Mouse (Mus musculus): ENCODE results near the gene Ssbp3. TPM values are rescaled to one million over a fixed set of nuclear protein-coding genes. Genes with fewer than 3 reads are reported as not detected.

Ssbp3 gene
- polyA plus RNA-seq, 1 experiment from 2014 or later: 175 TPM

DNA sequence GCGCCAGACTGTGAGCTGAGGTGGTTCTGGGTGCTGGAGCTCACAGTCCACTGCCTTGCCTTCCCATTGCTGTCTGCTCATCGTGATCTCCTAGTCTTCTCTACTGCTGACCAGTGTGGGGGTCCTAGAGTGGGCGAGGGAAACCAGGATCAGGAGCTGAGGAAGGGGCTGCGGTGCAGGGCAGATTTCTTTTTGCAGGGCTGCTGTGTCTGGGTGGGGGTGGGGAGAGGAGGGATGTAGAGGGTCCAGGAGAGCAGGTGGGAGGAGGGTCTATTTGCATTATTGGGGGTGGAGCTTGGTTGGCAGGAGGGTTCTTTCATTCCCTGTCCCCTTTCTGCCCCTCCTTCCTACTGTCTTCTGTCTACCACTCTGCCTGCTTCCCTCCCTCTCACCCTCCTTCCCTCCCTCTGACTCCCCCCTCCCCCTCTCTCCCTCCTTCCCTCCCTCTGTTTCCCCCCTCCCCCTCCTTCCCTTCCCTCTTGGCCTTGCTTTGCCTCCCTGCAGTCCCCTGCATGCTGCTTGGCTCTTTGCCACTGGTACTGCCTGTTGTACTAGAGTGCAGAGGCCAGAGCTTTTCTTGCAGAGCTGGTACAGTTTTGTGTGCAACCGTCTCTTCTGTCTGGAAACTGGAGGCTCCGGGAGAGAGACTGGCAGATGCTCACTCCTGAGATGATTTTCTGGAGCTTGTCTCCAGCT lies 28.9 kb downstream of the Ssbp3 start:
- no peaks in the 10 kb centered on the region for H3K27me3 ChIP-seq (replicated peaks)
- peak; percentile 49 for ATAC-seq (replicated peaks)
- no peaks in the 10 kb centered on the region for H3K36me3 ChIP-seq (replicated peaks)
- H3K27ac ChIP-seq: peak overlapping the region; percentile 77
- H3K4me1 ChIP-seq: peaks cover 98% of the 10 kb centered on the region
- 8% methylated on average over 6 of the region's 6 CpGs for WGBS
- H3K4me3 ChIP-seq: no peak overlapping the region
- H3K9me3 ChIP-seq: no peaks in the 10 kb centered on the region
- peak overlapping the region; percentile 3; the same call in 1 of the 2 replicates for H3K4me2 ChIP-seq
- no peak overlapping the region for H3K9ac ChIP-seq

GRCm38 (mm10) chr4:106939919-106940227 lies 29.4 kb downstream of the Ssbp3 start:
- H3K9me3 ChIP-seq: no peaks in the 10 kb centered on the region
- peak overlapping the region; percentile 3; the same call in 1 of the 2 replicates for H3K4me2 ChIP-seq
- ATAC-seq (replicated peaks): no peak
- H3K9ac ChIP-seq: no peak overlapping the region
- H3K27ac ChIP-seq: peak overlapping the region; percentile 77
- no peak overlapping the region for H3K4me3 ChIP-seq
- 33% methylated on average over 4 of the region's 4 CpGs for WGBS
- H3K36me3 ChIP-seq (replicated peaks): no peaks in the 10 kb centered on the region
- peaks cover 96% of the 10 kb centered on the region for H3K4me1 ChIP-seq
- no peaks in the 10 kb centered on the region for H3K27me3 ChIP-seq (replicated peaks)

DNA sequence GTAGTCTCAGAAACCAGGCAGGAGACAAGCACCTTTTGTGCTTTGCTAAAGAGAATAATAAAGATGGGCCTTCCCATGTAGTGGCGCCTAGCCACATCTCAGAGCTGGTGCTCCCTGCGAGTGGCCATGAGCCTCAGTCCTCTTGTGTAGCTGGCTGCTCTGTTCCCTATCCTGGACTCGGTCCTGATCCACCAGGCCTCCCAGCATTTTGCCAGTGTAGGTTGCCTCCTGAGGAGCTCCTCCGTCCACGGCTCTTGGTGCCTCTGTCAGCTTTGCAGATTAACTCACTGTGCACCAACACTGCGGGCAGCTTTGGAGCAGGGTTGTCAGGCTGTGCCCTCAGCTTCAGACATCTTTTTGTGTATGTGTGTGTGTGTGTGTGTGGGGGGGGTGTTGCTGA lies 30.4 kb downstream of the Ssbp3 start:
- Histone ChIP-seq H3K9me3 (no peaks in the 10 kb centered on the region), H3K4me1 (peaks cover 89% of the 10 kb centered on the region), H3K4me2 (no peak overlapping the region), H3K9ac (0 out of 2 replicates have a peak overlapping the region, but pooled peaks have one; percentile 2), H3K27me3 (replicated peaks) (no peaks in the 10 kb centered on the region), H3K27ac (peak overlapping the region; percentile 44), H3K36me3 (replicated peaks) (no peaks in the 10 kb centered on the region), H3K4me3 (no peak overlapping the region)
- no peak for ATAC-seq (replicated peaks)
- 38% methylated on average over 6 of the region's 6 CpGs for WGBS

DNA sequence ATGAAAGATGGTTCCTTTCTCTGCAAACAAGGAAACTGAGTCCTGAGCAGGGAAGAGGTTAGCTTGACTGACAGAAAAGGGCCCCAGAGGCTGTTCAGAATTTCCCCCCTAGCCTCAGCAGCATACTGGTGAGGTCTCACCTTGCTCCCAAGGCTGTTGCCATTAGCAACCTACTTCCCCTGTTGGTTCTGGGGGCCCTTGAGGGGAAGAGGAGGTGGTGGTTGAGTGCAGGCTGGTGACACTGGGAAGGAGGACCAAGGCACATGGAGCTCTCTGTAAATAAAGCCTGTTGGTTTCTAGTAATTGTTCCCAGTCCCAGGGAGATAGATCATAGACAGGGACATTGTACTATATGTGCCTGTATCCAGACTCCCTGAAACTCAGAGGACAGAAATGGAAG lies 31.0 kb downstream of the Ssbp3 start:
- peaks cover 89% of the 10 kb centered on the region for H3K4me1 ChIP-seq
- no peak for ATAC-seq (replicated peaks)
- no peak overlapping the region for H3K4me2 ChIP-seq
- no peak overlapping the region; the same call in none of the 2 replicates for H3K27ac ChIP-seq
- H3K9ac ChIP-seq: no peak overlapping the region
- H3K9me3 ChIP-seq: no peaks in the 10 kb centered on the region
- H3K4me3 ChIP-seq: no peak overlapping the region
- no peaks in the 10 kb centered on the region for H3K27me3 ChIP-seq (replicated peaks)
- no peaks in the 10 kb centered on the region for H3K36me3 ChIP-seq (replicated peaks)

DNA sequence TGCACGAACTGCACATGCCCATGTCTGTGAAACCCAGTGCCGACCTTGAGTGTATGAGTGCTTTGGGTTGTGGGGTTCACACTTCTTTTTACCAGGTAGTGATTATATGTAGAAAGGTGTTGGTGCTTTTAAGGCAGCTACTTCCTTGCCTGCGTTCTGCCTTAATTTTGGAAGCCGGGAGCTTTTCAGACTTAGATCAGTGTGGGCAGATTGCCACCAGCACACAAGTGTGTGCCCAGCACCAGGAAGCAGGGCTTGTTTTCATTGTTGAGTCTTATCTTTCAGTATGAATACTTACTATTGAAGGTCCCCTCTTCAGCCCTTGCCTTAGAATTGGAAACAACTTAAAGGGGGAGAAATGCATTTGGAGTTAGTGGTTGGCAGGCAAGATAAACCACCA lies 32.0 kb downstream of the Ssbp3 start:
- H3K27me3 ChIP-seq (replicated peaks): no peaks in the 10 kb centered on the region
- no peak overlapping the region for H3K9ac ChIP-seq
- H3K4me3 ChIP-seq: no peak overlapping the region
- no peak overlapping the region for H3K4me2 ChIP-seq
- 82% methylated on average over 4 of the region's 4 CpGs for WGBS
- no peak overlapping the region for H3K27ac ChIP-seq
- ATAC-seq (replicated peaks): no peak
- no peaks in the 10 kb centered on the region for H3K36me3 ChIP-seq (replicated peaks)
- H3K4me1 ChIP-seq: peaks cover 89% of the 10 kb centered on the region
- no peaks in the 10 kb centered on the region for H3K9me3 ChIP-seq

- Histone ChIP-seq H3K27me3 (replicated peaks) (no peaks in the 10 kb centered on the region), H3K4me2 (no peak overlapping the region), H3K9ac (no peak overlapping the region), H3K27ac (no peak overlapping the region), H3K4me1 (peaks cover 88% of the 10 kb centered on the region), H3K9me3 (no peaks in the 10 kb centered on the region), H3K36me3 (replicated peaks) (no peaks in the 10 kb centered on the region), H3K4me3 (no peak overlapping the region)
- no peak for ATAC-seq (replicated peaks)
- 69% methylated on average over 2 of the region's 2 CpGs for WGBS
Observed at GRCm38 (mm10) chr4:106943627-106944026, 33.1 kb downstream of the Ssbp3 start.

GRCm38 (mm10) chr4:106944898-106945297 lies 34.4 kb downstream of the Ssbp3 start:
- WGBS: 85% methylated on average over 3 of the region's 3 CpGs
- H3K4me1 ChIP-seq: peaks cover 85% of the 10 kb centered on the region
- no peak for ATAC-seq (replicated peaks)

DNA sequence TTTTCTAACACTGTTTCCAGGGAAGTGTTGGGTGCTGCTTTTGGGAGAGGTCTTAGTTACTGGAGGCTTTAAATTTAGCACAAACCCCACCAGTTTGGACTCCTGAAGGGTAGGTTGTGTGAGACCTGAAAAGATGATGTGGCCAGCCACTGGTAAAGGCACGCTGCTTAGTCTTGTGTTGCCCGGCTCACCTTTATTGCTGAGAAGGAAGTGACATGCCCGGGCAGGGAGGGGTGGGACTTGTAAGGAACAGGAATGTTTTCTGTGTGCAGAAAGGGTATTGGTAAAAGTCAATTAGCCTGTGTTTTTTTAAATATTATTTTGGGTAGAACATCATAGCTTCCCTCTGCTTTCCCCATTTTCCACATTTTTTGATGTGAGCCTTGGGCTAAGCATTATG lies 37.2 kb downstream of the Ssbp3 start:
- Histone ChIP-seq H3K27ac (no peak overlapping the region), H3K4me1 (peaks cover 80% of the 10 kb centered on the region), H3K9me3 (no peaks in the 10 kb centered on the region), H3K36me3 (replicated peaks) (no peaks in the 10 kb centered on the region), H3K9ac (no peak overlapping the region), H3K4me2 (no peak overlapping the region), H3K27me3 (replicated peaks) (no peaks in the 10 kb centered on the region), H3K4me3 (no peak overlapping the region)
- WGBS: 84% methylated on average over 3 of the region's 3 CpGs
- ATAC-seq (replicated peaks): no peak

More at GRCm38 (mm10) chr4:106944898-106945297, 34.4 kb downstream of the Ssbp3 start:
- Histone ChIP-seq H3K4me3 (no peak overlapping the region), H3K9ac (no peak overlapping the region), H3K27me3 (replicated peaks) (no peaks in the 10 kb centered on the region), H3K36me3 (replicated peaks) (no peaks in the 10 kb centered on the region), H3K9me3 (no peaks in the 10 kb centered on the region), H3K4me2 (no peak overlapping the region), H3K27ac (no peak overlapping the region)

DNA sequence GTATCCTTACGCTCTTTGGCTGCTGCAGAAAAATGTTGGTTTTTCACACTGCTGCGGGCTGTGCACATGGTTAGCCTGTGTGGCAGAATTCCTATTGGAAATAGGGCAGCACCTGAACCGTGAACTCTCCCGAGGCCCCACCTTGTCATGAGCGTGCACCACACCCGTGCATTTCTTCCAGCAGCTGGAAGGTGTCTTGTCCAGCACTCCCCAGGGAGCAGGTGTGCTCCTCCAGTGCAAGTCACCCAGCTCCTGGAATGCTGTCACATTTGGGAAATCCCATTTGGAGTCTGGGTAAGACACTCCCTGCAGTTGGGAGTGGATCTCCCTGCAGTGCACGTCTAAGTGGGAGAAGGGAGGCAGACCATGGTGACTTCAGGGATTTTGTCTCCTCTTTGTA lies 38.0 kb downstream of the Ssbp3 start:
- Histone ChIP-seq H3K4me1 (peaks cover 80% of the 10 kb centered on the region), H3K9me3 (no peaks in the 10 kb centered on the region), H3K36me3 (replicated peaks) (no peaks in the 10 kb centered on the region), H3K27me3 (replicated peaks) (no peaks in the 10 kb centered on the region), H3K27ac (no peak overlapping the region), H3K4me2 (no peak overlapping the region), H3K9ac (no peak overlapping the region), H3K4me3 (no peak overlapping the region)
- 68% methylated on average over 7 of the region's 7 CpGs for WGBS
- 0 out of 2 replicates have a peak, but pooled peaks have one; percentile 15 for ATAC-seq (replicated peaks)

DNA sequence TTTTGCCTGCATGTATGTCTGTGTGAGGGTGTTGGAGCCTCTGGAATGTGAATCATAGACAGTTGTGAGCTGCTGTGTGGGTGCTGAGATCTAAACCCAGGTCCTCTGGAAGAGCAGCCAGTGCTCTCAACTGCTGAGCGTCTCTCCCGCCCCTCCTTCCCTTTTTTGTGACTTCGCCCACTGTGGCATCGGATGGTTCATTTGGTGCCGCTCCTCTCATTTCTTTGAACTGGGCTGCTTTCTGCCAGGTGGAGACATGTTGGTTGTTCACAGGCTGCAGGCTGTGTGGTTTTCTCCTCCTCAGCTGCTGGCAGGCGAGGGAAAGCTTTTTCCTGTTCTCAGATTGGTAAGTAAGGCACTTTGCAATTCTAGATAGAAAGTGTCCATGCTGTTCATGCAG lies 38.7 kb downstream of the Ssbp3 start:
- ATAC-seq (replicated peaks): no peak
- Histone ChIP-seq H3K4me2 (no peak overlapping the region), H3K9ac (no peak overlapping the region), H3K4me1 (peaks cover 80% of the 10 kb centered on the region), H3K27ac (no peak overlapping the region), H3K4me3 (no peak overlapping the region), H3K9me3 (no peaks in the 10 kb centered on the region), H3K27me3 (replicated peaks) (no peaks in the 10 kb centered on the region), H3K36me3 (replicated peaks) (no peaks in the 10 kb centered on the region)
- WGBS: 38% methylated on average over 6 of the region's 6 CpGs

DNA sequence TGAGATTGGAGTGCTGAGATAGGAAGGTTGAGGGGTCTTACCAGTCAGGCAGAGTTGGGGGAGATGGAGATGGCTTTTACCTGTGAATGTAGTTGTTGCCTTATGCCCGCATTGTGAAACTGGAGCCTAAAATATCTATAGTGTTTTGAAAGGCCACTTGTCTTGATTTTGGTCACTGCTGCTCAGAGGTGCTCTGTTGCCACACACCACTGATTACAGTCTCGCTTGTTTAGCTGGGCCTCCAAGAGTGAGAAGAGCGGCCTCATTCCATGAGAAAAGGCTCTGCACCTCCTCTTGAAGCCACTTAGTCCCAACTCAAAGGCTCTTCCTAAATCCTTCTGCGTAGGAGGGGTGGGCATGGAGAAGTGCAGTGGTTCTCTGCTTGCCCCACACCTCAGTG lies 40.3 kb downstream of the Ssbp3 start:
- ATAC-seq (replicated peaks): no peak

GRCm38 (mm10) chr4:106951455-106951854 lies 41.0 kb downstream of the Ssbp3 start:
- H3K27me3 ChIP-seq (replicated peaks): no peaks in the 10 kb centered on the region
- H3K4me2 ChIP-seq: no peak overlapping the region
- ATAC-seq (replicated peaks): no peak
- no peaks in the 10 kb centered on the region for H3K36me3 ChIP-seq (replicated peaks)
- H3K4me3 ChIP-seq: no peak overlapping the region
- peaks cover 89% of the 10 kb centered on the region for H3K4me1 ChIP-seq
- no peaks in the 10 kb centered on the region for H3K9me3 ChIP-seq
- no peak overlapping the region for H3K9ac ChIP-seq
- 57% methylated on average over 4 of the region's 4 CpGs for WGBS
- no peak overlapping the region for H3K27ac ChIP-seq

More for the DNA sequence above, 40.3 kb downstream of the Ssbp3 start:
- 67% methylated on average over 4 of the region's 4 CpGs for WGBS
- Histone ChIP-seq H3K4me1 (peaks cover 89% of the 10 kb centered on the region), H3K9me3 (no peaks in the 10 kb centered on the region), H3K27ac (no peak overlapping the region), H3K9ac (no peak overlapping the region), H3K36me3 (replicated peaks) (no peaks in the 10 kb centered on the region), H3K27me3 (replicated peaks) (no peaks in the 10 kb centered on the region), H3K4me2 (no peak overlapping the region), H3K4me3 (no peak overlapping the region)

GRCm38 (mm10) chr4:106953221-106953620 lies 42.7 kb downstream of the Ssbp3 start:
- Histone ChIP-seq H3K4me3 (no peak overlapping the region), H3K4me2 (no peak overlapping the region), H3K36me3 (replicated peaks) (no peaks in the 10 kb centered on the region), H3K9me3 (no peaks in the 10 kb centered on the region), H3K27ac (peak overlapping the region; percentile 36; the same call in 1 of the 2 replicates), H3K27me3 (replicated peaks) (no peaks in the 10 kb centered on the region), H3K9ac (no peak overlapping the region), H3K4me1 (peaks cover 83% of the 10 kb centered on the region)
- no peak for ATAC-seq (replicated peaks)

All from midbrain, embryonic 15.5 days (tissue).